Mouse (Mus musculus) brain, embryonic 18.5 days (tissue): ENCODE data around the gene Ube2i.

Source experiments
- DNase-seq: peaks from one replicate; pipeline ENCODE4 v3.0.0-alpha.2; 2012; ENCODE audit warnings: low read depth, low spot score

The Ube2i gene

GRCm38 (mm10) chr17:25218967-25219366 lies 55.5 kb downstream of the Ube2i start:
- DNase-seq: no peak

GRCm38 (mm10) chr17:25215431-25215830 lies 59.0 kb downstream of the Ube2i start:
- DNase-seq: no peak
